Mouse (Mus musculus) G1E (cell line): ENCODE measurements around the gene Ipo11. TPM values are rescaled to one million over a fixed set of nuclear protein-coding genes. Genes with fewer than 3 reads are reported as not detected.

Experiments used
- ATAC-seq: 2 replicates; pipeline ENCODE4 v1.8.0; 2016; ENCODE audit warnings: mild to moderate bottlenecking; ENCODE audit not compliant: insufficient number of reproducible peaks, poor library complexity, low FRiP score, severe bottlenecking; ENCODE audit errors: extremely low read depth
- DNase-seq: peaks from one replicate; pipeline ENCODE4 v3.0.0; 2012; ENCODE audit warnings: low spot score
- H3K27me3 ChIP-seq: 2 replicates; pipeline ENCODE4 v1.6.1; 2012; ENCODE audit warnings: mild to moderate bottlenecking, low read length, inconsistent platforms; ENCODE audit not compliant: insufficient read depth
- H3K36me3 ChIP-seq: replicated peaks from 2 replicates; pipeline ENCODE3; 2012; ENCODE audit warnings: mild to moderate bottlenecking, inconsistent platforms
- H3K4me1 ChIP-seq: 2 replicates; pipeline ENCODE4 v1.6.1; 2012; ENCODE audit warnings: low read depth, low read length, inconsistent platforms, mixed read lengths; ENCODE audit not compliant: insufficient read depth
- H3K4me3 ChIP-seq: 2 replicates; pipeline ENCODE4 v1.5.1; 2012; ENCODE audit warnings: low read depth, mild to moderate bottlenecking, inconsistent platforms, low read length, moderate library complexity, mixed read lengths
- H3K9me3 ChIP-seq: replicated peaks from 2 replicates; pipeline ENCODE4 v1.6.1; 2012; ENCODE audit warnings: inconsistent platforms
- CTCF ChIP-seq: IDR thresholded peaks from 2 replicates; pipeline ENCODE4 v1.5.1; 2012; ENCODE audit warnings: low read depth, low read length, inconsistent platforms, mixed read lengths
- GATA1 ChIP-seq: IDR thresholded peaks from 2 replicates; pipeline ENCODE4 v1.6.1; 2012; ENCODE audit warnings: borderline replicate concordance, low read length, inconsistent platforms, mixed read lengths
- GATA2 ChIP-seq: IDR thresholded peaks from 2 replicates; pipeline ENCODE4 v1.6.1; 2012; ENCODE audit warnings: low read depth, low read length, inconsistent platforms, borderline replicate concordance
- POLR2AphosphoS5 ChIP-seq: IDR thresholded peaks from 2 replicates; pipeline ENCODE4 v1.6.1; 2012; ENCODE audit warnings: low read depth, low read length, inconsistent platforms; ENCODE audit not compliant: insufficient replicate concordance
- TAL1 ChIP-seq: conservative IDR thresholded peaks from 2 replicates; pipeline ENCODE4 v1.6.1; 2012; ENCODE audit warnings: low read depth, low read length, inconsistent platforms, mixed read lengths
- polyA plus RNA-seq: library from polyadenylated mRNA; stranded (reverse); fragments of >175 nt; gene quantifications from 2 replicates; pipeline ENCODE4 v1.2.3, GENCODE M21; 2012
- total RNA-seq, 2 experiments: library from RNA; stranded (forward) in 1 of 2; stranded (reverse) in 1 of 2; fragments of 200-1000 nt in 1 of 2; fragments of >200 nt in 1 of 2; fragmentation: Nextera tagmentation in 1 of 2; gene quantifications; 2 replicates each; pipeline ENCODE4 v1.2.3; 2014 to 2017

Ipo11 gene
- total and polyA plus RNA-seq, 3 experiments: 10.5 to 85.9 (median 49.8) TPM

DNA sequence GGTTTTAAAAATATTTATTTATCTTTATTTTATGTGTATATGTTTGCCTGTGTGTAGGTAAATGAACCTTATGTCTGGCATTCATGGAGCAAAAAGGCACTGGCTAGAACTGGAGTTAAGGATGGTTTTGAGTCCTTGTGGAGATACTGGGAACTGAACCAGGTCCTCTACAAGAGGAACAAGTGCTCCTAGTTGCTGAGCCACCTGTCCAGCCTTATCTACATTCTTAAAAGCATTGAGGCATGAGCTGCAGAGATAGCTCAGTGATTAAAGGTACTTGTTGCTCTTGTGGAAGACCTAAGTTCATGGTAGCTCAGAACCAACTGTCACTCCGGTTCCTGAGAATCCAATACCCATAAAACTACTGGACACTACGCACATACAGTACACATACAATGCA is 49.4 kb downstream of the Ipo11 start:
- Histone ChIP-seq H3K4me1 (peaks cover 52% of the 10 kb centered on the region), H3K36me3 (peaks cover 58% of the 10 kb centered on the region), H3K27me3 (no peaks in the 10 kb centered on the region), H3K9me3 (no peaks in the 10 kb centered on the region), H3K4me3 (no peak overlapping the region)
- no peak for TF ChIP-seq TAL1
- TF ChIP-seq GATA1: no peak
- no peak for TF ChIP-seq CTCF
- TF ChIP-seq POLR2AphosphoS5: no peak
- no peak for TF ChIP-seq GATA2
- DNase-seq (no peak), ATAC-seq (no peak)

DNA sequence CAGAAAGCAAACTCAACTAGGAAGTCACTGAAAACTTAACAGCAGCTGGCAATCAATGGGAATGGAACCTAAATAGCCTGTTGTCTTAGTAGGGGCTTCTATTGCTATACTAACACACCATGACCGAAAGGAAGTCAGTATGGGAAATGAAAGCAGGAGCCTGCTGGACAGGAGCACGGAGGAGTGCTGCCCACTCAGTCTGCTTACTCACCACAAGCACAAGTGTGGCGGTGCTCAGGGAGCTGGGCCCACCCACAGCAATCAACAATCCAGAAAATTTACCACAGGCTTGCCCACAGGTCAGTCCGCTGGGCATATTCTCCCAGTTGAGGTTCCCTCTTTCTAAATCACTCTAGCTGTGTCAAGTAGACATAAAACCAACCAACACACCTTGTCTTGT is 52.5 kb downstream of the Ipo11 start:
- TF ChIP-seq GATA1 (no peak), POLR2AphosphoS5 (no peak), CTCF (no peak), TAL1 (no peak), GATA2 (no peak)
- Histone ChIP-seq H3K4me1 (peaks cover 29% of the 10 kb centered on the region), H3K4me3 (no peak overlapping the region), H3K9me3 (no peaks in the 10 kb centered on the region), H3K27me3 (no peaks in the 10 kb centered on the region), H3K36me3 (peaks cover 65% of the 10 kb centered on the region)
- DNase-seq (no peak), ATAC-seq (no peak)

DNA sequence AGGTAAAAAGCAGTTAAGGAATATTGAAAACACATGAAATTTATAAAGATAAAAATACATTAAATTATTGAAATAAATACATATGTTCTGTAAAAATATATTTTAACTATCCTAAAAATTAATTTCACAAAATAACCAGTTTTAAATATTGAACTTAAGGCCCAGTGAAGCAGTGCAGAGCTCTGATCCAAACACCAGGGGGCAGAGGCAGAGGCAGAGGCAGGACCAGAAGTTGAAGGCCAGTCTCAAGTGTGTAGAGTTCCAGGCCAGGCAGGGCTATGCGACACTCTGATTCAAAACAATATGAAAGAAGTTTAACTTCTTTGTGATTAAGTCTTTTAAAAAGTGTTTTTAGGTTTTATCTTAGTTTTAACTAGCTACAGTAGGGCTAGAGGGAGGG is 60.5 kb downstream of the Ipo11 start:
- Histone ChIP-seq H3K36me3 (peaks cover 63% of the 10 kb centered on the region), H3K4me1 (no peaks in the 10 kb centered on the region), H3K9me3 (no peaks in the 10 kb centered on the region), H3K4me3 (no peak overlapping the region), H3K27me3 (no peaks in the 10 kb centered on the region)
- DNase-seq (no peak), ATAC-seq (no peak)
- TF ChIP-seq GATA1: no peak

DNA sequence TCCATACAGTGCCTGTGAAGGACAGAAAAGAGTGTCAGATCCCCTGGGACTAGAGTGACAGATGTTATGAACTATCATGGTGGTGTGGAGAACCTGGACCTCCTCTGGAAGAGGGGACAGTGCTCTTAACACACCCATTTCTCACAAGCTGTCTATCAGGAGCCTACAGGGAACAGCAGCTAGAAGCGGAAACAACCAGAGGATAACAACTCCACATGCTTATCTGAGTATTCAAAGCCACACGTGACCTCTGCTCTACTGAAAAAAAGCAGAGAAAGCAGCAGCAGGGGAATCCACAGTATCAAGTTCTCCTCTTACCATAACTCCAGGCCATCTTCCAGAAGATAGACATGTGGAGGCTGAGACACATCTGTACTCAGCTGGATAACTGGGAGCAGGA is 71.2 kb downstream of the Ipo11 start:
- no peak overlapping the region for H3K4me3 ChIP-seq
- TF ChIP-seq POLR2AphosphoS5: no peak
- TF ChIP-seq CTCF: no peak
- TF ChIP-seq GATA1: no peak
- TF ChIP-seq TAL1: peak; percentile 45
- no peaks in the 10 kb centered on the region for H3K27me3 ChIP-seq
- ATAC-seq (peak; percentile 98), DNase-seq (peak; percentile 12)
- H3K9me3 ChIP-seq: no peaks in the 10 kb centered on the region
- H3K36me3 ChIP-seq: peaks cover 62% of the 10 kb centered on the region
- H3K4me1 ChIP-seq: peaks cover 11% of the 10 kb centered on the region

- DNase-seq (no peak), ATAC-seq (no peak)
- no peaks in the 10 kb centered on the region for H3K9me3 ChIP-seq
- no peaks in the 10 kb centered on the region for H3K4me1 ChIP-seq
- TF ChIP-seq CTCF: no peak
- TF ChIP-seq GATA2: no peak
- TF ChIP-seq TAL1: no peak
- TF ChIP-seq POLR2AphosphoS5: no peak
- no peak for TF ChIP-seq GATA1
- no peaks in the 10 kb centered on the region for H3K27me3 ChIP-seq
- peaks cover 62% of the 10 kb centered on the region for H3K36me3 ChIP-seq
- H3K4me3 ChIP-seq: no peak overlapping the region
These were observed 78.0 kb downstream of the Ipo11 start for GRCm38 (mm10) chr13:106858779-106859178.

- ATAC-seq: no peak
- no peak for DNase-seq
- no peak for TF ChIP-seq GATA1
- no peak for TF ChIP-seq POLR2AphosphoS5
- Histone ChIP-seq H3K36me3 (peaks cover 61% of the 10 kb centered on the region), H3K27me3 (no peaks in the 10 kb centered on the region), H3K4me3 (no peak overlapping the region), H3K4me1 (no peaks in the 10 kb centered on the region), H3K9me3 (no peaks in the 10 kb centered on the region)
These were observed 80.2 kb downstream of the Ipo11 start for GRCm38 (mm10) chr13:106856556-106856955.

GRCm38 (mm10) chr13:106847534-106847933 is 89.2 kb downstream of the Ipo11 start:
- ATAC-seq: no peak
- no peak for DNase-seq
- Histone ChIP-seq H3K36me3 (peaks cover 39% of the 10 kb centered on the region), H3K4me3 (no peak overlapping the region), H3K4me1 (no peaks in the 10 kb centered on the region), H3K9me3 (no peaks in the 10 kb centered on the region), H3K27me3 (no peaks in the 10 kb centered on the region)
- TF ChIP-seq GATA2 (no peak), CTCF (no peak), POLR2AphosphoS5 (no peak), TAL1 (no peak), GATA1 (no peak)
